Mouse (Mus musculus): Measurements from ENCODE around the gene Timm50. TPM values are rescaled to one million over a fixed set of nuclear protein-coding genes. Genes with fewer than 3 reads are reported as not detected.

The Timm50 gene
- total and polyA plus RNA-seq, 3 experiments, result 66.6 to 101 (median 99.9) TPM

DNA sequence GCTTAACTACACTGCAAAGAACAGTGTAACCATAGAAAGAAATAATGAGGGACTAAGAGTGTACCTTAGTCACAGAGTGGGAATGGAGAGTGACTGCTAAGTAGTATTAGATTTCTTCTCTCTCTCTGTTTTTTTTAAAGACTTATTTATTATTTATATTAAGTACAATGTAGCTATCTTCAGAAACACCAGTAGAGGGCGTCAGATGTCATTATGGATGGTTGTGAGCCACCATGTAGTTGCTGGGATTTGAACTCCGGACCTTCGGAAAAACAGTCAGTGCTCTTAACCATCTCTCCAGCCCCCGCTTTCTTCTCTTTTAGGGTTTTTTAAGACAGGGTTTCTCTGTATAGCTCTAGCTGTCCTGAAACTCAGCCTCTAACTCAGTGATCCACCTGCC lies 14.6 kb upstream of the Timm50 start:
- no peak for DNase-seq

DNA sequence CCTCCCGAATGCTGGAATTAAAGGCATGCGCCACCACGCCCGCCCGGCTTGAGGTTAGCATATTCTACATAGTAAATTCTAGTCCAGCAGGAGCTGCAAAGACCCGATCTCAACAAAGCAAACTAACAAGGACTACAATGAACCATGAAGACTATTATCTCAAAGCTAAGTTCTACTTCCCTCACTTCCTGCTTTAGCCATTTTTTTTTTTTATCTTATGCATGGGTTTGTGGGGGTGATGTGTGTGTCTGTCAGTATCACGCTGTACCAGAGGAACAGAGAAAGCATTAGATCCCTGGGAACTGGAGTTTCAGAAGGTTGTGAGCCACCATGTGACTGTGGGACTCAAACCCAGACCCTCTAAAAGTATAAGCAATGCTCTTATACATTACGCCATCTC lies 13.4 kb upstream of the Timm50 start:
- no peak for DNase-seq

DNA sequence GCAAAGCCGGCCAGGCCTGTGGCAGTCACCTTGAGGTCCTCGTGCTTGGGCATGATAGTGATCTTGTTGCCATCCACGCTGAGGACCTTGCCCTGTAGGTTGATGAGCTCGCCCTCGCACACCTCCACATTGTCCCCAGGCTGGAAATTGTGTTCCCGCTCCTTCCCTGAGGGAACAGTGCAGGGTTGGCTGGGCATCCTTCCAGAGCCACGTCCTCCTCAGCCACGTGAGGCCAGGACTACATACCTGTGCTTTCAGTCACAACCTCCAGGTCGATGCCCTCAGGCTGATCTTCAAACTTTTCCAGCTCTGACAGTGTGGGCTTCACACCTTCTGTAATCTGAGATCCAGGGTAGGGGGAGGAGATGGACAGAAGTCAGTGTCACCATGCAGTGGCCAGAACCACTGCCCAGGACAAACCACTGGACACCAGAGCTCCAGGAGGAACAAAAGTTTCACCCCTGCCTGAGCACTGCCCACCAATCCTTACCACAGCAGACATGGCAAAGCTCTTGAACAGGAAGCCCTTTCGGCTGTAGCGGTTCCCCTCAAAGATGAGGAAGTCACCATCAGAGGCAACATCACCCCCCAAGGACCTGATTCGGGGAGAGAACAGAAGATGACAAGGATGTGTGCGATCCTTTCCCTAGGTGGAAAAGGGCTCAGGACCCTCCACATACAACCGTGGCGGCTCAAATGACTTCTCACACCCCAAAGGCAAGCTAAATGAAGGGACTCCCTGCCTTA lies 10.3 kb upstream of the Timm50 start:
- DNase-seq, result no peak

DNA sequence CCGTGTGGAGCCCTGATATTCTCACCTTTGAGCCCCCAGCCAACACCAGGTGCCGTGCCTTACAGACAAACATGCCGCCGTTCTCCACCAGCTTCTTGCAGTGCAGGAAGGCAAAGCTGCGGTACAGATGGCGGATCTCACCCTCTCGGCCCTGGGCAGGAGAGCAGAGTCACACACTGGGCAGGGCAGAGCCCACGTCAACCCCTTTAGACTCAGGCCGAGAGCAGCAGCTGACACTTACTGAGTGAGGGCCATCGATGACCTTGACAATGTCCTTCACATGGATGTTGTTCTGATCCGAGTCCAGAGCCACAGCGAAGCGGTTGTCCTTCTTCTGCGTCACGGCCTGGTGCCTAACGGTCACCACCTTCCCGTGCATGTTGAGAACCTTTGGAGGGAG lies 6.8 kb upstream of the Timm50 start:
- DNase-seq, result peak; percentile 84

DNA sequence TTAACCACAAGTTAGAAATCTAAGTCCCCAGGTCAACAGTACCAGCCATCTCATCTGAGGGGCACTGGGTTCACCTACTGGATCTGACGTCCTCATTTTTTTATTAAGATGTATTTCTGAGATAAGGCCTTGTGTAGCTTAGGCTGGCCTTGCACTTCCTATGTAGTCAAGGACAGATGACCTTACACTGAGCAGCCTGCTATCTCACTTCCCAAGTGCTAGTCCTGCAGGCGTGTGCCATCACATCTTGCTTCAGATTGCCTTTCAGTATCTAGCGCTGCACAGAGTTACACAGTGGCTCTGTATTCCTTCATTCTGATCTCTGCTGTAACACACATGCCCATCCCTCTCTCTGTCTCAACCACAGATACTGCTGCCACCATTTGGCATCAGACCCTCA lies 6.2 kb upstream of the Timm50 start:
- DNase-seq, result peak; percentile 41

DNA sequence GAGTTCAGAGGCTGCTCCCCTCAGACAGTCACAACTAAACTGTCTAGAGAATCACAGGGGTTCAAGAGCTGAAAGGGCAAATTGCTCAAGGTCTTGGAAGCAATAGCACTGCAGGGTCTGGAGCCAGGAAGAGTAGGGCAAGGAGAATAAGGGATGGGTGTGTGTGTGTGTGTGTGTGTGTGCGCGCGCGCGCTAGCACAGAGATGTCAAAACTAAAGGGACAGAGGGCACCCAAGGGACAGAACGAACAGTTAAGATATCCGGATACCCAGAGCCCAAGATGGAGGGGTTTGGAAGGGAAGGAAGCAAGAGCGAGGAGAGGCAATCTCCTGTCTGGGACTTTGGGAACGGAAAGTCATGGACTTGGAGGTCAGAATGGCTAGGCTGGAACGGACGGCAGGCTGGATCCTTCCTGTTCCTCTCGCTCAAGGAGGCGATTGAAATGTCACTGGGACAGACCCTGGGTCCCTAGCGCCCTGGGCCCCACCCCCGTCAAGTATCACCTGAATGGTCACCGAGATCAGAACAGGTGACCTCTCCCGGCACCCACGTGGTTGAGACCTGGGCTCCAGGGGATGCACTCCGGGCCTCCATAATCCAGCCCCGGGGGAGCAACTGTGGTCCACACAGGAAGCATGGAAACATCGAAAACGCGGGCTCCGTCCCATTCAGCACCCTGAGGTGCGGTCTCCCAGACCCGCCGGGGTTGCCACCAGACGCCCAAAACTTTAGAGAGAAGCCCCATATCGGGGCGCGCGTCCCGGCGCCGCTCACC lies 534 bp downstream of the Timm50 start:
- DNase-seq, result no peak

DNA sequence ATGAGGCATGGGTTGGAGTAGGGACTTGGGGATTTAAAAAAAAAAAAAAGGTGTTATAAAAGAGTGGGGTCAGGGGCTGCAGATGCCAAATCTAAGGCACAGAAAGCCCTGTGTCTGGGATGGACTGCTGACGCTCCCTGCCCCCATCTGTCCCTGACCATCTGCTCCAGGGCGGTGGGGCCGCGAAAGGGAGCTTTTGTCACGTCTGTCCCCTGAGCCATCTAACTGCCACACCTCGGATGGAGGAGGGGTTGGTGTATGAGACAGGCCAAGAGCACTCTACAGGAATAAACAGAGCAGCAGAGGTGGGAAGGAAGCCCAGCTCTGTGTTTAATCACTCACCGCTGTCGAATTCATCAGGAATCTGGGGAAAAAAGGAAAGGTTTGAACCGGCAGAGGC lies 2.1 kb downstream of the Timm50 start:
- no peak for DNase-seq

DNA sequence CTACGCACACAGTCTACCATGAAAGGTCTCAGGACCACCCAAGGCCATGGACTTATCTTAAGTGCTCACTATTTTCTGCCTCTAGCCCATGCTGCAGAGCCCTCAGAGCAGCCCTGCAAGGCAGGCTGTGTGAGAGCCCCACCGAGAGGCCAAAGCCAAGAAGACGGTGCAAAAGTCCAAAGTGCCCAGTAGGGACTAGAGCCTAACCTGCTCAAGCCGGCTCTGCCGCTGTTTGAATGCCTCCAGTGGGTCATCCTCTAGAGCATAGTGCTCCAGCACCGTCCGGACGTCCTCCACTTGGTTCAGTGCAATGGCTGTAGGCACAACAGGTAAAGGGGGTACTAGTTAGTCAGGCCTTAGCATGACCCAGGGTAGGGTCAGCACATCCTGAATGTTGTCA lies 5.7 kb downstream of the Timm50 start:
- no peak for DNase-seq

DNA sequence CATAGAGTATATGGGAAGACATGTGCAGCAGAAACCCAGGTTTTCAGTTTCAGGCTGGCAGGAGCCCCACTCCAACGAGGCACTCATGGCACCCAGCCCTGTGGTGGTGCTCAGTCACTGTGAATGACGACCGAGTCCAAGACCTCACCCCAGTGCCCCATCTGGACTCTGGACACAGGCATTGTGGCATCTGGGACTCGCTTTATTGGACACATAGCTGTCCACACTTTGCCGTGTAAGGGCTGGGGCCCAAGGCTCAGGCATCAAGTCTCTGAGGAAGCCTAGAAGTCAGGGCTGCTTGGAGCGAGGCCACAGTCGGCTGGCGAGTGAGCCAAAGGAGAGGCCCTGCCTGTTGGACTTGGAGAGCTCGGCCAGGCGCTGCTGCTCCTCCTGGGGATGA lies 6.2 kb downstream of the Timm50 start:
- DNase-seq, result peak; percentile 32

DNA sequence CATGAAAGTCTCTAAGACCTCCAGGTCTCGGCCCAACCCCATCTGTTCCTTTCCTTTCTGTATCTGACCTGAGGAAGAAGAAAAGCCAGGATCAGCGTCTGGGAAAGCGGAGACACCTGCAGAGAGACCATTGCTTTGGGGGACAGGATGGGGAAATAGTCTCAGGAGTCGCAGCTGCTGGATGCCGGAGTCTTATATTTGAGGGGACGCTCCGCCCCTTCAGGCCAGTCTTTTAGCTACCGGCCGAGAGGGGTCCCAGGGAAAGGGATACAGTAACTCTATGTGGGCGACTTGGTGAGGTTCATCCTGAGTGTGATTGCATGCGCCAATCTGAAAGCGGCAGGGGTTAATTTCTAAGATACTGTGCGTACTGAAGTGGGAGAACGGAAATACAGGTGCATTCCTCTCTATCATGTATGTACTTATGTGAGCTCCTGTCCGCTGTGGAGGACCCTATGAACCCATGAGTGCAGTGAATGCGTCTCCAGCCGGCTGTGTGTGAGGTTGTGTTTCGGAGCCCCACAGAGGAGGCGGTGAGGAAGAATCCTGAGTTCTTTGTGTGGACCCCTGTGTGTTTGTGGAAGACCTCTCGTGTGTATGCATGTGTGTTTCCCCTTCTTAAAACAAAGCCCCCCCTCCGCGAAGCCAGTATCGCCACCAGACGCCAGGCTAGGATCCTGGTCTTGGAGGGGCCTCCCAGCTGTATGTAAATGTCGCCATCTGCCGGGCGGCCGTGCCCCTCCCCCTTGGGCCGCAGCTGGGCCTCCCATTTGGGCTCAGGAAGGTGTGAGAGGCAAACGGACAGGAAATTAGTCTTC lies 10.0 kb downstream of the Timm50 start, which contains the start of gene Dll3:
Gene Dll3 (minus strand): TSS at position 623 of the 818 bp plus-strand sequence.
- peak; percentile 64 for DNase-seq

DNA sequence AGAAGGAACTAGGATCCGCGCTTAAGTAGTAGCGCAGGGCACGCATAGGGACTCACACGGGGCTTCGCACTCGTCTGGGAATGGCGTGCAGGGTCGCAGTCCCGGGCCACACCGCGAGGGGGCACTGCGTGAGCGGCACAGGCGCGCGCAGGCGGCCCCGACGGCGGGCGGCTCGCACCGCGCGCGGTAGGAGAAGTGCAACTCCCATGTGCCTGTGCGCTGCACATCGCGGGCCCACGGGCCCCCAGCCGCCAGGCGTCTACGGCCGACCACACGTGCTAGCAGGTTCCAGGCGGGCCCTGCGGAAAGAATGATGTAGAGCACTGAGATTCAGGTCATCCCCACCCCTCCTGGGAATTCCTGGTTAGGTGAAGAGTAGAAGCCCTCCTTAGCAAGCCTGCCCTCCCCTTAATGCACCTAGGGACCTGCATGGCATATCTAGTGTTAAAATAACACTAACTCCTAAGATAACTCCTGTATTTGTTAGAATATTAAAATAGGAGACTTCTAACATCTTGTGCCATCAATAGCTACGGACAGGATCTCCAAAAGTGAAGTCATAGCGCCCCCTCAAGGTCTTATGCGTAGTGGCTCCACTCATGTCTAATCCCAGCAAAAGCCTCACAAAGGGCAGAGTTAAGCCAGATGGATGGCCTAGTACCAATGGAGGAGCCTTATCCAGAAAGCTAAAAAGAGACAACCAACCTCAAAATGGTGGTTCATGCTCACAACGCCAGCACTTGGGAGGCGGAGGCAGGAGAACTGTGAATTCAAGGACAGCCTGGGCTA lies 12.8 kb downstream of the Timm50 start:
- DNase-seq, result peak; percentile 54

DNA sequence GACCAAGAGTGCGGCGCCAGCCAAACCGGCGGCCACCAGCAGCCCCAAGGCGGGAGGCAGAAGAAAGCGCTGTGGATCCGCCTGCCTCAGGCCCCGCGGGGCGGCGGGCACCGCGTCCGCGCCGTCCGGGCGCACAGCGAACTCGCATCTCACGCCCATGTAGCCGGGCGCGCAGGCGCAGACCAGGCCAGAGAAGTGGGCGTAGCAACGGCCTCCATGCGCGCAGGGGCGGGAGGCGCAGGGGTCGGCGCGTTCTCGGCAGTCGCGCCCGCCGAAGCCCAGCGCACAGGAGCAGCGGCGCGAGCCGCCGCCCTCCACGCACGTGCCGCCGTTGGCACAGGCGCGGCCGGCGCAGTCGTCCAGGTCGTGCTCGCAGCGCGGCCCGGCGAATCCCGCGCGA lies 17.4 kb downstream of the Timm50 start:
- DNase-seq, result peak; percentile 83

DNA sequence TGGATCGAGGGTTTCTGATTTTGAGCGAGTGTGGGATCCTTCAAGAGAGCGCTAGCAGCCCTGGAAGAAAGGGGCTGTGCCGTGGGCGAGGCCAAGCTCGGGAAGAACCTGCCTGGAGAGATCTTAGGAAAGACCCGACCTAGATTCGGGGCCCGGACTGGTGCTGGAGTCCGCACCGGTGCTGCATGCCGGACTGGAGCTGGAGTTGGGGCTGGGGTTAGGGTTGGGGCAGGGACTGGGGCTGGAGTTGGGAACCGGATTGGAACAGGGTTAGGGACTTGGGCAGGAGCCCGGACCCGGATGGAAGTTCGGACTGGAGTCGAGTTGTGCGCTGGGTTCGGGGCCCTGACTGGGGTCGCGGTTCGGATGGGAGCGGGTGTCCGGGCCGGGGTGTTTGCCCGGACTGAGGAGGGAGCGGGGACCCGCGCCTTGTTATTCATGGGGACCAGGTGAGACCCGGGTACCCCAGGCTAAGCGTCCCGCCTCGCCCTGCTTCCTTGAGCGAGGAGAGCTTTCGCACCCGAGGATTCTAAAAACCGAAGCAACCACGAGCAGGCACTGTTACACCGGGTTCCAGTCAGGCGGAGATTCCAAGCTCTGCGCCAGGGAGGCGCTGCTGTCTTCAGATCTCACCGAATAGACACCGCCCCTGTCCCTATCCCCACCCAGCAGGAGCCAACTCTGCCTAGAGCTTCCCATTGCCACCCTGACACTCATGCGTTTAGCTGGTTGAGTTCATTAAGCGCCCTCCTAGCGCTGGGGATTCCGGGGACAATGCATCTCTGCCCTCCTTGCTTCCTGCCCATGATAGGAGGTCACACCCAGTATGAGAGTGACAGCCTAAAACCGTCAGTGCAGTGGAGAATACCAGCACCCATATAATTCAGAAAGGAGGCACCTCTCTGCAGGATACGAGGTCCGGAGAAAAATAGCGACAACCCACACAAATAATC lies 21.0 kb downstream of the Timm50 start, which contains the start of gene Selenov:
Gene Selenov (minus strand): TSS at position 549 of the 953 bp plus-strand sequence.
- DNase-seq, result peak; percentile 54

DNA sequence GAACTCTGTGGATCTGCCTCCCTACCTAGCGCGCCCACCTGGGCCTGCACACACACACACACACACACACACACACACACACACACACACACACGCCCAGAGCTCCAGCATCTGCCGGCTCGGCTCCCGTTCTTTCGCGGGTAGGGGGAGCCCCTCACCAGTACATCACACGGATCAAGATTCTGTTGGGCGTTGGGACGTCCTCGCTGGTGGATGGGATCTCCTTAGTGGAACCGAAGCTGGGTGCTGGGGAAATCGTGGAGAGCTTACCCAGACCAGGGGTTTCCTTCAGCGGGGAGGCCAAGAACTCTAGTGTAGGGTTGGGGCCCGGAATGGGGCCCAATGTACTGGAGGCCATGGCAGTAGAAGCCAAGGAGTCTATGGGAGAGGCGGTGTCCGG lies 21.7 kb downstream of the Timm50 start:
- no peak for DNase-seq

DNA sequence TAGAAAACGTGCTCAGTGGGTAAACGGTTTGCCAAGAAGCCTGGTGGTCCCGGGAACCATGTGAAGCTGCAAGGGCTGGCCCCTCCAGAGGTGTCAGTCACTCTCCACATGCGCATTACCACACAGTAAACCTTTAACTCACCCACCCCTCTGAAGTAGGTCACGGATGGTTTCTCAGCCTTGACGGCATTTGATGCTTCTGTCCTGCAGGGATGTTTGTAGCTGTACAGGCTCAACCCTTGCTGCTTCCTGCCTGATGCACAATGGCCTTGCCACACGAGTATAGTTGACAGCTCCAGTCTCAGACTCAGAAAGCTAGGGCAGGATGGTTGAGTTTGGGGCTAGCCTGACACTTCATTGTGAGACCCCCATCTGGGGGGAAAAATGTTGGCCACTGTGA lies 31.2 kb downstream of the Timm50 start:
- DNase-seq, result no peak

DNA sequence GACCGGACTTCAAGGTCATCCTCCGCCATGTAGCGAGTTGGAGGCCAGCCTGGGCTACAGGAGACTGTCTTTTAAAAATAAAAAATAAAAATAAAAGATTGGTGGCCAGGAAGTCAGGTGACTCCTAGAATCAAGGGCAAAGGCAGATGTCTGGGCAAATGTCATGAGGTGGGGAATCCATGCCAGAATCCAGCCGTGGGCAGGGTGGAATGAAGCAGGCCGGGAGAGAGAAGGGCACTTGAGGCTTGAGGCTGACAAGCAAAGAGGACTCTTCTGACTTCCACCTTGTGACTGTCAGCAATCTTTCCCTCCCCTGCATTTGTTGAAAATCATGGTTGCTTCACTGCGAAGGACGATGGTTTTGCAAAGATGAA lies 33.6 kb downstream of the Timm50 start:
- DNase-seq, result no peak

DNA sequence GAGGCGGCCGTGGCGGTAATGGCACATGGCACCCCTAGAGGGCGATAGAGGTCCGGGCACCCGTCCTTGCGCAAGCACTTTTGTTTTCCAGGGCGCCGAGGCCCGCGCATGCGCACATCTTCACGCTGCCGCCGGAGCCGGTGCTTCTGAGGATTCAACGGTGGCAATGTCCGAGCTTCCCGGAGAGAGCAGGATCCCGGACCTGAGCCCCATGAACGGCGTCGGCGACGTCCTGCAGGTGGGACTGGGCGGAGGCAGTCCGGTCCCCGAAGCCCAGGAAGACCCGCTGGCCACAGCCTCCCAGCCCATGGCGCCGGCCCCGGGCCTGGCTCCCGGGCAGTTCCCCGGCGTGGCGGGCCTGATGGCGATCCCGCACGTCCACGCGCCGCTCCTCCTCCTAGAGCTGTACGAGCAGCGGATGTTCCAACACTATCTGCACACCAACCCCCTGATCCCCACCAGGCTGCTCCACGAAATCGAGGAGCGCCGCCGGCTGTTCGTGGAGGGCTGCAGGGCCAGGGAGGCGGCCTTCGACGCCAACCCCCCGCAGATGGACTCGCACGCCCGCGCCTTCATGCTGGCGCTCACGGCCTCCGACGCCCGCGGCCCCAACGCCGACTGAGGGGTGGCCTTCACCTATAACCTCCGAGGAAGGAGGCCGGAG lies 34.1 kb downstream of the Timm50 start, which contains the start of gene Eid2b:
Gene Eid2b (plus strand): TSS at position 125 of the 664 bp plus-strand sequence.
- peak; percentile 96 for DNase-seq

DNA sequence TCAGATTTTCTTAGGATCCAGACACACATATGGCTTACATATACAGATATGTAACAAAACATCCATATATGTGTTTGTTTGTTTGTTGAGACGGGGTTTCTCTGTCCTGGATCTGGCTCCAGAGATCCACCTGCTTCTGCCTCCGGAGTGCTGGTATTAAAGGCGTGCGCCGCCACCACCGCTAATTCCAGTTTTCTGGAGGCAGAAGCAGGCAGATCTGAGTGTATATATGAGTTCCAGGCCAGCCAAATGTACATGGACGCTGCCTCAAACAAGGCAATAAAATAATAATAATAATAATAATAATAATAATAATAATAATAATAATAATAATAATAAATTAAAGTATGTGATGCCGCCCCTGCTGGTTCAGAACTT lies 34.6 kb downstream of the Timm50 start:
- no peak for DNase-seq

DNA sequence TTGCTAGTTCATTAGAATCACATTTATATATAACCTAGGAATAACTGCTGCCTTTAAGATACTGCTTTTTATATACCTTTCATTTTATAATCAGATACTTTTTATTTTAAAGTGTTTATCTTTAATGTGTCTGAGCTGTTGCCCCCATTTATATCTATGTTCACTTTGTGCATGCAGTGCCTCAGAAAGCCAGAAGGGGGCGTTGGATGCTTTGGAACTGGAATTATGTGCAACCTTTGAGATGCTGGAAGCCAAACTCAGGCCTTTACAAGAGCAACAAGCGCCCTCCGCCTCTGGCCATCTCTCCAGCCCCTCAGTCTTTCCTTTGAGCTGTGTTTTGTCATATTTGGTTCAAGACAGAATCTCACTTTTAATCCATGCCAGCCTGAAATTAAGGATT lies 40.1 kb downstream of the Timm50 start:
- DNase-seq, result no peak

DNA sequence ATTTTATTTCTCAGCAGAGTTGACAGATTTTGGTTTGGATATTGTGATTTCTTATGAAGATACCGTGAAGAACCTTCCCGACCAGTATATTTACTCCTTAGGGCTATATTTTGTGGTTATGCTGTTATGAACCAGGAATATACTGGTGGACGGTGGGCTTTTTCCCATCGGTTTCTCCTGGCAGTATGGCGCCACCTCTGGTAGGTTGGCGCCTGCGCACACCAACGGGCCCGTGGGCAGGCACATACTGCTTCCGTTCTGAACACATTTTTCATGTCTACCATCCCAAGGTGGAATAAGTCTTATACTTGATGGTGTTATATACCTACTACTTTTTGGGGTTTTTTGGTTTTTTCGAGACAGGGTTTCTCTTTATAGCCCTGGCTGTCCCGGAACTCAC lies 42.5 kb downstream of the Timm50 start:
- no peak for DNase-seq
